Mouse (Mus musculus) heart, adult 11 months (tissue): Measurements from ENCODE around the gene Cryzl2.

Experiments
- DNase-seq: peaks from one replicate; pipeline ENCODE4 v3.0.0; 2022

Cryzl2 gene

GRCm38 (mm10) chr1:157443723-157444561, 14.4 kb upstream of the Cryzl2 start:
- peak; percentile 96 for DNase-seq

GRCm38 (mm10) chr1:157444632-157445300, 13.6 kb upstream of the Cryzl2 start:
- DNase-seq: peak; percentile 94

DNA sequence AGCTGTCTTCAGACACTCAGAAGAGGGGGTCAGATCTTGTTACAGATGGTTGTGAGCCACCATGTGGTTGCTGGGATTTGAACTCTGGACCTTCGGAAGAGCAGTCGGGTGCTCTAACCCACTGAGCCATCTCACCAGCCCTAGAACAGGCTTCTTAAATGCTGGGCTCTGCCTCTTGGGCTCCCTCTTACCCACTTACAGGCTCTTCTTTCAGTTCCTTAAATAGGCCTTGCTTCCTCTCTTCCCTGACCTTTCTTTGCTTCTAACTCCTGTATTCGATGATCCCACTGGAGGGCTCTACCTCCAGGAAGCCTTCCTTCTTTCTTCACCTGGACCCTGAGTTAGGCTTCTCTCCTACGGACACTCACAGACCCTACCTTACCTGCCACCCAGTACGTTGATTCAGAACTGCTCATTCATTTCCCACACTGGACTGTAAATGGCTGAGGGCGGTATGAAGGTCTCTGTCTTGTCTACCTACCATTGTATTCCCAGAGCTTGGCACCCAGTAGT, 12.9 kb upstream of the Cryzl2 start:
- DNase-seq: peak; percentile 90

- peak; percentile 98 for DNase-seq
Observed at GRCm38 (mm10) chr1:157446325-157446724, 12.1 kb upstream of the Cryzl2 start.

DNA sequence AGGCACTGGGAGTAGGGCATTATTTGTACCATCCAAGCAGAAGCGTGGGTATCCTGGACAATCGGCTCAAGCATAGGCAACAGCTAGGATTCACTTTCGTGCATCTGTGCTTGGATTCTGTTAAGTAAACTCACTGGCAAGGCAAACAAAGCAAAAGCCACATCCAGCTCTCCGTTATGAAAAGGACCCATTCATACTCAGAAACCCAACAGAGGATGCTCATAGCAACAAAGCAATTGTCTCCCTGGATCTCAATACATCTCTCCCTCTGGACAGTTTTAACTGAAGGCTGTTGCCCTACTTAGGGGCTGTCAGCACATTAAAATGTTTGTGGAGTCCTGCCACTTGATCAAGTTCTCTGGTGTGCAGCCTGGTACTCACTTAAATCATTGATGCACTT, 11.2 kb upstream of the Cryzl2 start:
- DNase-seq: no peak

DNA sequence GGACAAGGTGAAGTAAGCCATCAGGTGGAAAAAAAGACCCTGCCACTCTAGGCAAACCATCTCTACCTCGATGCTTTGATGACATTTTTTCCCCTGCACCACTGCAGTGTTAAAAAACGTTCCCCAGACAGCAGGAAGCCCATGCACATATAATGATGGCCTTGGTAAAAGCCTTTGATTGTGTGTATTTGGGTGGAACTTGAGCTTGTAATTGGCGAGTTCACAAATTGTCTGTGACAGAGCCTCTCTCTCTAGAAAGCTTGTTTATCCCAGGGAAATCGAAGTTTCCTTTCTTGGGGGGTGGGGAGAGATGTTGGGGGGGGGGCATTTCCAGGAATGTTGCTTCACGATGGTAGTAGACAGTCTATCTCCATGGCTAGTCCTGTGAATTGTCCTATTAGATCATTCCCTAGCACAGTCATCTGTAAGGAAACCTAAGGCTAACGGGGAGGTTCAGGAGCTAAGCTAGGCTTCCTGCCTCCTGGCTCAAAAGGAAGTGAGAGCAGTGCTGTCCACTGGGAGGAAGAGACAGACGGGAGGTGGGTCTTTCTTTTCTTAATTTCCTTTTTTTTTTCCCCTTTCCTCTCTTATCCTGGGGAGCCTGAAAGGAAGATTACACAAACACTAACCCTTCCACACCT, 10.1 kb upstream of the Cryzl2 start:
- DNase-seq: peak; percentile 96

- DNase-seq: no peak
Observed at GRCm38 (mm10) chr1:157448805-157449188, 9.6 kb upstream of the Cryzl2 start.

GRCm38 (mm10) chr1:157449532-157449931, 8.8 kb upstream of the Cryzl2 start:
- peak; percentile 96 for DNase-seq

DNA sequence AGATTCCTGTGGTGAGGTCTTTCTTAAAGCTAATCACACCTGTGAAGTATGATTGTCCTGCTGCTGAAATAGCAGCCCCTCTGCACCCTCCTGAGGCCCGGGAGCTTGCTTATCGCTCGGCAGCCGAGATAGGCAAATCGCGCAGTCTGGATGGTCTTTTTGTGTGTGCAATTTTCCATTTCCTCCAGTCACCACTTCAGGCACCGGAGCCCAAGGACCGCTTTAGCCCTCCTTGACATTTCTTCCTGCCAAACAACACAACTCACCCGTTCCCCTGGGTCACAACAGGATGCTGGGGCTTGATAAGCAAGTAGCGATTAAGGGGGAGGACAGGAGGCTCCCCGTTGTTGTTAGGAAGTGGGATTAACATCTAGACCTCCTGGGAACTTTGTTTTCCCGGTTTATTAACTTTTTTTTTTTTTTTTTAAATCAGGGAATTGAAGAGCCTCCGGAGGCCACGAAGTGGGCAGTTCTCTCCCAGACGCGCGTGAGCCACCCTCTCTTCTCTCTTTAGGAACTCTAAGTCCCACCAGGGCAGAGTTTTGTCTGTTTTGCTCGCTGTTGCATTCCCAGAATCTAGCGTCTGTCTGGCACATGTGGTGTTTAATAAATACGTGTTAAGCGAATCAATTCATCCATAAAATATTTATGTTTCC, 8.3 kb upstream of the Cryzl2 start:
- DNase-seq: peak; percentile 99

DNA sequence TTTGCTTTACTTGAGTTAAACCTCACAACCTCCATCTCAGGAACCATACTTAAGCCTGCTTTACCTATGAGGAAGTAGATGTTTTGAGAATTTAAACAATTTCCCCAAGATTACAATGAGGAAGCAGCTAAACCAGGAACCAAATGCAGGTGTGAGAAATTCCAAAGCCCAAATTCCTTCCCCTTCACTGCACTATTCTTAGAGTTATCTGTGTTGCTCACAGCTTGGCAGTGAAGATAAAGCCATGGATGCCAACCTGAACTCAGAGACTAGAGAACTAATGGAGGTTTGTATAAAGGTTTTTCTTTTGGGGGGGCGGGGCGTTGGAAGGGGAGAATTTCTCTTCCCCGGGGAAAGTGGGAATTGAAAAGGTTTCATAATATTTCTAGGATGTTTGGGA, 6.1 kb upstream of the Cryzl2 start:
- DNase-seq: no peak

DNA sequence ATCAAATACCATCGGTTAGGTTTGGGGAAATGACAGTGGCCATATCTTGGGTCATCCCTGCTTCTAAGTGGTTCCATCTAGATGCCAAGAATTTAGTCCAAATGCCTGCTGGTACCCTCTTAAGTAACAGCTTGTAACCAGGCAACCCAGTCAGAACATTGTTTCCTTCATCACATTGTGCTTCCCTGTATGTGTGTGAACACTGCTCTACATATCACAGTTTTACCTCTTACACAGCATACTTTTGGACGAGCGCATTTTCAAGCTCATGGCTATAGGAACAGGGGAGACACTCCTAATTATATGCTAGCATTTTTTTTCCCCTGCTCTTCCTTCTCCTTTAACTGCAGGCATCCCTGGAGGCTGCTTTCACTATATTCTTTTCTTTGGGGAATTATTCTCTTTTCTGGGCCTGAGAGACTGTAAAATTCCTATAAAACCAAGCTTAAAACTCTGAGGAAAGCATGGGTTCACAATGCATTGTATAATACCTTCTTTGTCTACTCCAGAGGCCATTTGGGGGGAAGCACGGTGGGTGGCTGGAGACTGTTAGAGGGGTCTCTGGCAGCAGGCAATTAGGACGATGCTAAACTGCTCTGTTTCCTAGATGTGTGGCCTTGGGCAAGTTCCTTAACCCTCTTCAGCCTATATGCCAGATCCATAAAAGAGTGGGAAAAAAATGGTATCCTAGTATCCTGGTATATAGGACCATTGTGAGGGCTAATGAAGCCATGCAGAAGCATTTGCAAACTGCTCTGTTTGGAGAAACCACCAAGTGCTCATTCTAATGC, 5.4 kb upstream of the Cryzl2 start:
- DNase-seq: no peak

- no peak for DNase-seq
Observed at GRCm38 (mm10) chr1:157454876-157455275, 3.5 kb upstream of the Cryzl2 start.

DNA sequence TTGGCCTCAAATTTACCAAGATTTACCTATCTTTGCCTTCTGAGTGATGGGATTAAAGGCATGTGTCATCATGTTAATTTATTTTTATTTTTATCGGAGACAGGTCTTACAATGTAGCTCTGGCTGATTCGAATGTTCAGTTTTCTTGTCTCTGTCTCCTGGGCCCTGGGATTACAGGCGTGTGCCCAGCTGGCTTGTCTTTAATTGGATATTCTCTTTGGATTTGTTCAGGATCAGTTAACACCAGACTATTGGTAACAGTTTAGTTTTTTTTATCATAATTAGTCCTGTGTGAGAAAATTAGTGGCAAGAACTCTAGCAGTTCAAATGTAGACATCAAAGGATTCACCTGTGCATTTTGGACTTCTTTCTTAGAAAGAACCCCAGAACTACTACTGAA, 588 bp upstream of the Cryzl2 start:
- DNase-seq: no peak

GRCm38 (mm10) chr1:157459904-157460303, 1.5 kb downstream of the Cryzl2 start:
- DNase-seq: no peak

DNA sequence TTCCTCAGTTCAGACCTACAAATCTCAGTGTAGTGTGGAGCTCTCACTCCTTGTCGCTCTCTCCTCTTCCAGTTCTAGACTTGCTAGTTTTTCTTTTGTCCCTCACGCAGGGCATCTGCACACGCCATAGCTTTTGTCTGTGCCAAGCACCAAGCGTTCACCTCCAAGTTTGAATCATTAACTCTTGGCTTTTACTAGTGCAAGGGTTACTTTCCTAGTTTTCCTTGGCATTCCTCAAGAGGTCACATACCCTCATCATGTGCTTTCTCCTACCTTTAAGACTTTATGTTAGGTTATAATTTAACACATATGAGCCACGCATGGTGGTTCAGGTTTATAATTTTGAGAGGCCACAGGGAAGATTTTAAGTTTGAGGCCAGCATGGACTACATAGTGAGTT, 2.9 kb downstream of the Cryzl2 start:
- DNase-seq: no peak

DNA sequence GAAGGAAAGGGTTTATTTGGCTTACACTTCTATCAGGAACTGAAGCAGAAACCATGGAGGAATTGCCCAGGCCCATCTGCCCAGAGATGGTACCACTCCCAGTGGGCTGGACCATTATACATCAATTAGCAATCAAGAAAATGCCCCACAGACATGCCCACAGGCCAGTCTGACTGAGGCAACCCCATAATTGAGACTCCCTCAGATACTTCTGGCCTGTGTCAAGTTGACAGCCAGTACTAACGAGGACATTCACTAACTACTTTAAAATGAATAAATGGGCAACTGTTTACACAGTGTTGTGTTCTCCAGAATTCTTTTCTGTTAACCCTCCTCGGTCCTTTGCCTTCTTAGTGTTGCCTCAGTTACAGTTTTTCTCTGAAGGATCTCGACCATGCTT, 4.0 kb downstream of the Cryzl2 start:
- DNase-seq: no peak

- DNase-seq: peak; percentile 91
Observed at GRCm38 (mm10) chr1:157465194-157465593, 6.8 kb downstream of the Cryzl2 start.

DNA sequence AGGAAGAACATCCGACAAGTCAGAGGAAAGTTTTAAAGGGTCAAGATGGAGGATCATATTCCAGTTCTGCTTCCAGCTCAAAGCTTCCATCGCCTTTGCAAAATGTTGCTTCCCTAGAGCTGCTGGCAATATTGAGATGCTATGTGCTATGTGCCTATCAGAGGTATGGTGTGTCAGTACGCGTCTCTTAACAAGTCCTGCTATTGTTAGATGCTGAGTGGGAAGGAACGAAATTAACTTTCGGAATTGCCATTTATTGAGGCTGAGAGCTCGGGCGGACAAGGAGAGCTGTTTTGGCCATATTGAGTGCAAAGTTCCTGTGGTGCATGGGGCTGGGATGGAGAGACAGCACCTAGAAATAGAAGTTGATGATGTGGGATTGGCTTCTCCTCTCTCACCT, 9.5 kb downstream of the Cryzl2 start:
- DNase-seq: no peak

- no peak for DNase-seq
Observed at GRCm38 (mm10) chr1:157470761-157471386, 12.5 kb downstream of the Cryzl2 start.

GRCm38 (mm10) chr1:157472716-157473115, 14.3 kb downstream of the Cryzl2 start:
- DNase-seq: no peak

DNA sequence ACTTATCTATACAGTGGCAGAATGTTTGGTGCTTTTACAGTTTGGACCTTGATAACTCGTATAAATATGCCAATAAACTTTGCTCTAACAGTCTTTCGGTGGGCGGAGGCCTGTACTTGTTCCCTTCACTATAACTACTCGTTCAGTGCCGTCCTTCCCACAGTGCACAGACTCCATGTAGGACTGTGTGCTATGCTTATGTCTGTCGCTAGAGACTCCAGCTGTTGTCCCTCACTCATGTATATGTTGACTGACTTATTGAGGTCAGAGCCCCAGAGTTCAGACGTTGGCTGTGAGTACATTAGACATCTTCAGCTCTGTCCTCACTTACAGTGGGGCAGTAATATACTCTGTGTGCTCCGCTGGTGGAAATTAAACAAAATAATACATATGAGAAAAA, 16.5 kb downstream of the Cryzl2 start:
- DNase-seq: no peak

DNA sequence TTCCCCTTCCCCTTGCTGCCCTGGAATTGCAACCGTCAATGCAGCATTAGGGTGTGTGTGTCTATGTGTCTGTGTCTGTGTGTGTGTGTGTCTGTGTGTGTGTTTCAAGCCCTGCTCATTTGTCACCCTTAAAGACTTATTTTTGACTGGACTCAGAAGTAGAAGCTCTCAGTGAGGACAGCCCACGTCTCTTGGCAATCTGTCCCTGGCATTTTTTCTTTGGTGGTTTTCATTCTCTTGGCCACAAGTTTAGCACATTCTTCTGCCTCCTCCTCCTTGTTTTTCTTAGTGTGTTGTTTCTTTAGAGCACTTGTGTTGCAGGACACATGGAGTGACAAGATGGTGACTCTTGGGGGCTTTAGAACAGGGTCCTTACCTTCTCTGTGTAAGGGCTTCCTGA, 17.9 kb downstream of the Cryzl2 start:
- DNase-seq: no peak
